Comparison of ENCODE assay signal across 26 mouse cellular contexts in genomic region chr1:34732156-34732555, GRCm38 (mm10).
DNase-seq lines count a peak whose midpoint lies in the region; ATAC-seq lines count a peak whose summit lies in the region.
"Had no signal": no experiment of that assay in that cellular context is flagged by ENCODE, and none has a peak within 500 bp of the region (broad histone marks: within the 10 kb centered on the region; RNA-seq: fewer than 3 reads in every experiment).

No protein-coding gene starts in this region.

- H3K27me3 ChIP-seq in forebrain, embryonic 11.5 days (ENCODE audit: control insufficient read depth, insufficient read depth, low read length): no peaks in the 10 kb centered on the region
- H3K27me3 ChIP-seq in forebrain, embryonic 15.5 days: no peaks in the 10 kb centered on the region
- no peaks in the 10 kb centered on the region for H3K27me3 ChIP-seq in hindbrain, embryonic 14.5 days (ENCODE audit: control insufficient read depth, insufficient read depth, low read length)
- no peaks in the 10 kb centered on the region for H3K27me3 ChIP-seq in hindbrain, embryonic 13.5 days
- no peaks in the 10 kb centered on the region for H3K27me3 ChIP-seq in midbrain, embryonic 11.5 days (ENCODE audit: control insufficient read depth, insufficient read depth, low read length)
- H3K27me3 ChIP-seq in midbrain, embryonic 13.5 days: no peaks in the 10 kb centered on the region
- no peaks in the 10 kb centered on the region for H3K27me3 ChIP-seq in neural tube, embryonic 14.5 days (ENCODE audit: control insufficient read depth, insufficient read depth, low read length)
- H3K27me3 ChIP-seq: CH12.LX; embryonic facial prominence, embryonic 12.5 days; forebrain, embryonic 12.5 days had no signal

- DNase-seq in forebrain, embryonic 11.5 days (ENCODE audit: low spot score): peak; percentile 35
- no peak for DNase-seq in hindbrain, embryonic 14.5 days (ENCODE audit: low spot score)
- DNase-seq in midbrain, embryonic 11.5 days (ENCODE audit: low spot score, missing footprints): peak; percentile 56
- DNase-seq in neural tube, embryonic 10.5 days (ENCODE audit: extremely low spot score, low spot score): no peak
- DNase-seq: adrenal gland, adult 8-10 months; adrenal gland, postnatal 14 days; adrenal gland, postnatal 36 days; B cell, adult 2 months; cerebellum, adult 11-12 months; cerebellum, adult 2 months; cerebellum, adult 9-10 months; cerebellum, postnatal 10 days; cerebellum, postnatal 25 days had no signal

- H3K36me3 ChIP-seq in forebrain, embryonic 11.5 days (ENCODE audit: control insufficient read depth, insufficient read depth, low read length): no peaks in the 10 kb centered on the region
- H3K36me3 ChIP-seq in forebrain, embryonic 15.5 days: no peaks in the 10 kb centered on the region
- H3K36me3 ChIP-seq in hindbrain, embryonic 14.5 days (replicated peaks; ENCODE audit: control insufficient read depth, insufficient read depth): no peaks in the 10 kb centered on the region
- no peaks in the 10 kb centered on the region for H3K36me3 ChIP-seq in hindbrain, embryonic 13.5 days
- no peaks in the 10 kb centered on the region for H3K36me3 ChIP-seq in midbrain, embryonic 11.5 days (ENCODE audit: control insufficient read depth, insufficient read depth, low read length)
- no peaks in the 10 kb centered on the region for H3K36me3 ChIP-seq in midbrain, embryonic 13.5 days
- no peaks in the 10 kb centered on the region for H3K36me3 ChIP-seq in neural tube, embryonic 14.5 days (ENCODE audit: control insufficient read depth, insufficient read depth, low read length)
- H3K36me3 ChIP-seq: embryonic facial prominence, embryonic 10.5 days; embryonic facial prominence, embryonic 12.5 days; forebrain, embryonic 12.5 days; G1E had no signal

- H3K4me2 ChIP-seq in forebrain, embryonic 11.5 days (ENCODE audit: low read depth, low read length, severe bottlenecking): no peak overlapping the region
- H3K4me2 ChIP-seq in forebrain, embryonic 15.5 days (replicated peaks): no peak overlapping the region
- no peak overlapping the region for H3K4me2 ChIP-seq in hindbrain, embryonic 14.5 days (replicated peaks)
- H3K4me2 ChIP-seq in hindbrain, embryonic 13.5 days: no peak overlapping the region
- no peak overlapping the region for H3K4me2 ChIP-seq in midbrain, embryonic 11.5 days
- H3K4me2 ChIP-seq in midbrain, embryonic 13.5 days (replicated peaks): no peak overlapping the region
- no peak overlapping the region for H3K4me2 ChIP-seq in neural tube, embryonic 14.5 days (ENCODE audit: low read depth, low read length)
- H3K4me2 ChIP-seq: embryonic facial prominence, embryonic 12.5 days; forebrain, embryonic 12.5 days had no signal

- no peak overlapping the region for H3K27ac ChIP-seq in forebrain, embryonic 11.5 days (ENCODE audit: low read depth, low read length)
- H3K27ac ChIP-seq in forebrain, embryonic 15.5 days (replicated peaks): no peak overlapping the region
- H3K27ac ChIP-seq in hindbrain, embryonic 14.5 days: no peak overlapping the region
- H3K27ac ChIP-seq in hindbrain, embryonic 13.5 days: no peak overlapping the region
- H3K27ac ChIP-seq in midbrain, embryonic 11.5 days (ENCODE audit: low read depth, low read length): no peak overlapping the region
- no peak overlapping the region for H3K27ac ChIP-seq in midbrain, embryonic 13.5 days
- H3K27ac ChIP-seq in neural tube, embryonic 14.5 days (ENCODE audit: low read depth, low read length): no peak overlapping the region
- H3K27ac ChIP-seq: embryonic facial prominence, embryonic 10.5 days; embryonic facial prominence, embryonic 12.5 days; forebrain, embryonic 12.5 days had no signal

- H3K4me1 ChIP-seq in forebrain, embryonic 11.5 days (replicated peaks; ENCODE audit: control insufficient read depth, insufficient read depth, low read length): no peaks in the 10 kb centered on the region
- H3K4me1 ChIP-seq in forebrain, embryonic 15.5 days: no peaks in the 10 kb centered on the region
- H3K4me1 ChIP-seq in hindbrain, embryonic 14.5 days (replicated peaks; ENCODE audit: control insufficient read depth, insufficient read depth, low read length): no peaks in the 10 kb centered on the region
- H3K4me1 ChIP-seq in hindbrain, embryonic 13.5 days (replicated peaks): peaks cover 3% of the 10 kb centered on the region; the same call in 1 of the 2 replicates
- no peaks in the 10 kb centered on the region for H3K4me1 ChIP-seq in midbrain, embryonic 11.5 days (ENCODE audit: control insufficient read depth, insufficient read depth, low read length)
- no peaks in the 10 kb centered on the region for H3K4me1 ChIP-seq in midbrain, embryonic 13.5 days (replicated peaks)
- H3K4me1 ChIP-seq in neural tube, embryonic 14.5 days (ENCODE audit: control insufficient read depth, insufficient read depth, low read length): no peaks in the 10 kb centered on the region
- H3K4me1 ChIP-seq: embryonic facial prominence, embryonic 10.5 days; embryonic facial prominence, embryonic 12.5 days; forebrain, embryonic 12.5 days had no signal

- no peak overlapping the region for H3K4me3 ChIP-seq in forebrain, embryonic 11.5 days (ENCODE audit: low read depth, low read length)
- H3K4me3 ChIP-seq in forebrain, embryonic 15.5 days: no peak overlapping the region
- no peak overlapping the region for H3K4me3 ChIP-seq in hindbrain, embryonic 14.5 days (replicated peaks; ENCODE audit: low read length)
- H3K4me3 ChIP-seq in hindbrain, embryonic 13.5 days: no peak overlapping the region
- H3K4me3 ChIP-seq in midbrain, embryonic 11.5 days (ENCODE audit: low read depth, low read length): no peak overlapping the region
- no peak overlapping the region for H3K4me3 ChIP-seq in midbrain, embryonic 13.5 days (replicated peaks)
- no peak overlapping the region for H3K4me3 ChIP-seq in neural tube, embryonic 14.5 days (ENCODE audit: low read depth, low read length)
- H3K4me3 ChIP-seq: embryonic facial prominence, embryonic 10.5 days; embryonic facial prominence, embryonic 12.5 days; forebrain, embryonic 12.5 days had no signal

- no peak overlapping the region for H3K9ac ChIP-seq in forebrain, embryonic 11.5 days (ENCODE audit: low read length)
- no peak overlapping the region for H3K9ac ChIP-seq in forebrain, embryonic 15.5 days (replicated peaks)
- no peak overlapping the region for H3K9ac ChIP-seq in hindbrain, embryonic 14.5 days
- no peak overlapping the region for H3K9ac ChIP-seq in hindbrain, embryonic 13.5 days
- H3K9ac ChIP-seq in midbrain, embryonic 11.5 days (ENCODE audit: low read length): no peak overlapping the region
- H3K9ac ChIP-seq in midbrain, embryonic 13.5 days (replicated peaks): no peak overlapping the region
- no peak overlapping the region for H3K9ac ChIP-seq in neural tube, embryonic 14.5 days (replicated peaks; ENCODE audit: low read depth, low read length)
- H3K9ac ChIP-seq: embryonic facial prominence, embryonic 12.5 days; forebrain, embryonic 12.5 days had no signal

- 75% methylated on average over 7 of the region's 7 CpGs for WGBS in forebrain, embryonic 11.5 days
- WGBS in forebrain, embryonic 15.5 days: 78% methylated on average over 7 of the region's 7 CpGs
- 70% methylated on average over 7 of the region's 7 CpGs for WGBS in hindbrain, embryonic 14.5 days
- 76% methylated on average over 7 of the region's 7 CpGs for WGBS in hindbrain, embryonic 13.5 days
- 82% methylated on average over 7 of the region's 7 CpGs for WGBS in midbrain, embryonic 11.5 days
- 87% methylated on average over 7 of the region's 7 CpGs for WGBS in midbrain, embryonic 13.5 days
- 57% methylated on average over 7 of the region's 7 CpGs for WGBS in neural tube, embryonic 14.5 days

- H3K9me3 ChIP-seq in forebrain, embryonic 11.5 days (ENCODE audit: control insufficient read depth, low read length): no peaks in the 10 kb centered on the region
- no peaks in the 10 kb centered on the region for H3K9me3 ChIP-seq in forebrain, embryonic 15.5 days
- H3K9me3 ChIP-seq in hindbrain, embryonic 14.5 days (ENCODE audit: control insufficient read depth, low read length): no peaks in the 10 kb centered on the region
- no peaks in the 10 kb centered on the region for H3K9me3 ChIP-seq in hindbrain, embryonic 13.5 days
- no peaks in the 10 kb centered on the region for H3K9me3 ChIP-seq in midbrain, embryonic 11.5 days (ENCODE audit: control insufficient read depth, low read length)
- H3K9me3 ChIP-seq in midbrain, embryonic 13.5 days: no peaks in the 10 kb centered on the region
- H3K9me3 ChIP-seq in neural tube, embryonic 14.5 days (ENCODE audit: control insufficient read depth, low read length): no peaks in the 10 kb centered on the region
- H3K9me3 ChIP-seq: embryonic facial prominence, embryonic 10.5 days; embryonic facial prominence, embryonic 12.5 days; forebrain, embryonic 12.5 days; G1E had no signal

- no peak for ATAC-seq in forebrain, embryonic 11.5 days (replicated peaks; ENCODE audit: low FRiP score)
- ATAC-seq in forebrain, embryonic 15.5 days (replicated peaks): no peak
- ATAC-seq in hindbrain, embryonic 14.5 days (ENCODE audit: low FRiP score): 0 out of 2 replicates have a peak, but pooled peaks have one; percentile 24
- ATAC-seq in hindbrain, embryonic 13.5 days (ENCODE audit: low FRiP score): no peak; the same call in 1 of the 2 replicates
- no peak for ATAC-seq in midbrain, embryonic 11.5 days (ENCODE audit: low FRiP score)
- no peak for ATAC-seq in midbrain, embryonic 13.5 days
- peak; percentile 31; the same call in 1 of the 2 replicates for ATAC-seq in neural tube, embryonic 14.5 days (ENCODE audit: low read depth)
- ATAC-seq: activated CD4-positive, CD25-positive, alpha-beta regulatory T cell, adult 4 months; CD4-positive, CD25-positive, alpha-beta regulatory T cell, adult 4 months; forebrain, embryonic 14.5 days; Patski had no signal

Comparison
In these comparisons a context has a peak if more than half of its experiments do, and no peak if none do; other contexts are left out.
1. ATAC-seq: peak in hindbrain, embryonic 14.5 days (single experiment) and neural tube, embryonic 14.5 days (single experiment); none in forebrain, embryonic 11.5 days (single experiment), forebrain, embryonic 15.5 days (single experiment), hindbrain, embryonic 13.5 days (single experiment), midbrain, embryonic 11.5 days (single experiment) and midbrain, embryonic 13.5 days (single experiment).
2. DNase-seq: peak in forebrain, embryonic 11.5 days (single experiment) and midbrain, embryonic 11.5 days (single experiment); none in hindbrain, embryonic 14.5 days (single experiment) and neural tube, embryonic 10.5 days (single experiment).